Mouse (Mus musculus) myocyte (in vitro differentiated cells): ENCODE data around the gene Cyp2s1. TPM values are rescaled to one million over a fixed set of nuclear protein-coding genes. Genes with fewer than 3 reads are reported as not detected.

Experiments used
- H3K27me3 ChIP-seq: one replicate; pipeline ENCODE4 v1.6.1; 2011; ENCODE audit not compliant: control insufficient read depth, insufficient read depth, insufficient read length
- H3K36me3 ChIP-seq: one replicate; pipeline ENCODE4 v1.6.1; 2011; ENCODE audit not compliant: control insufficient read depth, insufficient read depth
- H3K4me2 ChIP-seq: one replicate; pipeline ENCODE4 v1.6.1; 2011; ENCODE audit warnings: low read depth, control low read depth
- H3K4me3 ChIP-seq: one replicate; pipeline ENCODE4 v1.5.1; 2011; ENCODE audit warnings: mild to moderate bottlenecking, control low read depth, moderate library complexity
- H3K79me2 ChIP-seq: one replicate; pipeline ENCODE4 v1.6.1; 2011; ENCODE audit not compliant: control insufficient read depth, insufficient read depth
- H3ac ChIP-seq: one replicate; pipeline ENCODE4 v1.6.1; 2011; ENCODE audit not compliant: control insufficient read depth, insufficient read length
- CEBPB ChIP-seq: IDR thresholded peaks from 2 replicates; pipeline ENCODE4 v1.6.1; 2011; ENCODE audit warnings: mild to moderate bottlenecking, moderate library complexity; ENCODE audit not compliant: poor library complexity, insufficient read depth, severe bottlenecking
- E2F4 ChIP-seq: IDR thresholded peaks from one replicate; pipeline ENCODE4 v1.6.1; 2011; ENCODE audit warnings: mild to moderate bottlenecking, control low read depth, moderate library complexity; ENCODE audit not compliant: insufficient read depth
- MAX ChIP-seq: IDR thresholded peaks from one replicate; pipeline ENCODE4 v1.6.1; 2011; ENCODE audit warnings: low read depth, mild to moderate bottlenecking, control low read depth
- MYOD1 ChIP-seq, 3 experiments: IDR thresholded peaks; one replicate each; pipeline ENCODE4 v1.6.1; 2011; ENCODE audit warnings: control low read depth in 2 of 3, low read depth in 2 of 3, mild to moderate bottlenecking in 2 of 3, moderate library complexity in 1 of 3; ENCODE audit not compliant: insufficient read length in 2 of 3, control insufficient read depth in 1 of 3
- MYOG ChIP-seq, 3 experiments: IDR thresholded peaks; one replicate each; pipeline ENCODE4 v1.6.1; 2011; ENCODE audit warnings: control low read depth in 2 of 3, low read depth in 2 of 3, mild to moderate bottlenecking in 2 of 3; ENCODE audit not compliant: insufficient read length in 2 of 3, control insufficient read depth in 1 of 3, insufficient read depth in 1 of 3
- POLR2A ChIP-seq: IDR thresholded peaks from one replicate; pipeline ENCODE4 v1.6.1; 2011; ENCODE audit warnings: low read depth, mild to moderate bottlenecking, control low read depth, moderate library complexity; ENCODE audit not compliant: insufficient read length
- POLR2AphosphoS2 ChIP-seq: IDR thresholded peaks from one replicate; pipeline ENCODE4 v1.6.1; 2011; ENCODE audit warnings: low read depth, control low read depth; ENCODE audit not compliant: insufficient read length
- REST ChIP-seq: IDR thresholded peaks from one replicate; pipeline ENCODE4 v1.6.1; 2011; ENCODE audit warnings: mild to moderate bottlenecking, control low read depth, moderate library complexity; ENCODE audit not compliant: insufficient read depth, insufficient read length
- SRF ChIP-seq: IDR thresholded peaks from one replicate; pipeline ENCODE4 v1.6.1; 2011; ENCODE audit warnings: low read depth; ENCODE audit not compliant: control insufficient read depth, insufficient read length
- TCF12 ChIP-seq: IDR thresholded peaks from one replicate; pipeline ENCODE4 v1.6.1; 2011; ENCODE audit warnings: mild to moderate bottlenecking, control low read depth; ENCODE audit not compliant: poor library complexity, insufficient read depth, severe bottlenecking
- TCF3 ChIP-seq: IDR thresholded peaks from one replicate; pipeline ENCODE4 v1.6.1; 2011; ENCODE audit warnings: low read depth, control low read depth; ENCODE audit not compliant: insufficient read length
- USF1 ChIP-seq: IDR thresholded peaks from one replicate; pipeline ENCODE4 v1.6.1; 2011; ENCODE audit warnings: low read depth, mild to moderate bottlenecking, control low read depth, moderate library complexity
- polyA plus RNA-seq: library from polyadenylated mRNA; unstranded; fragments of >200 nt; fragmentation: generic; extraction: Trizol; gene quantifications from one replicate; pipeline ENCODE4 v1.2.1, GENCODE M21; 2012; ENCODE audit warnings: missing spikeins

The Cyp2s1 gene
- polyA plus RNA-seq, 1 experiment: 0.05 TPM

- H3ac ChIP-seq: no peak overlapping the region
- H3K27me3 ChIP-seq: no peaks in the 10 kb centered on the region
- peaks cover 33% of the 10 kb centered on the region for H3K79me2 ChIP-seq
- TF ChIP-seq POLR2A: peak; percentile 98
- TF ChIP-seq USF1: peak; percentile 80
- TF ChIP-seq MYOG (IDR thresholded peaks at IDR 0.05; ENCODE audit: control insufficient read depth in 1 of 3, insufficient read depth in 1 of 3, insufficient read length in 2 of 3, low read depth in 2 of 3): no peak
- TF ChIP-seq POLR2AphosphoS2: peak; percentile 100
- TF ChIP-seq MYOD1 (IDR thresholded peaks at IDR 0.05; ENCODE audit: control insufficient read depth in 1 of 3, insufficient read length in 2 of 3, low read depth in 2 of 3): no peak
- no peak for TF ChIP-seq CEBPB
- TF ChIP-seq TCF12: no peak
- TF ChIP-seq E2F4: no peak
- peak; percentile 5 for TF ChIP-seq REST
- no peak for TF ChIP-seq TCF3
- peak; percentile 18 for TF ChIP-seq MAX
- no peak for TF ChIP-seq SRF
- H3K36me3 ChIP-seq: peaks cover 14% of the 10 kb centered on the region
- peak overlapping the region; percentile 95 for H3K4me3 ChIP-seq
- H3K4me2 ChIP-seq: peak overlapping the region; percentile 100
These were observed 60.7 kb downstream of the Cyp2s1 start for GRCm38 (mm10) chr7:25756011-25756410.

DNA sequence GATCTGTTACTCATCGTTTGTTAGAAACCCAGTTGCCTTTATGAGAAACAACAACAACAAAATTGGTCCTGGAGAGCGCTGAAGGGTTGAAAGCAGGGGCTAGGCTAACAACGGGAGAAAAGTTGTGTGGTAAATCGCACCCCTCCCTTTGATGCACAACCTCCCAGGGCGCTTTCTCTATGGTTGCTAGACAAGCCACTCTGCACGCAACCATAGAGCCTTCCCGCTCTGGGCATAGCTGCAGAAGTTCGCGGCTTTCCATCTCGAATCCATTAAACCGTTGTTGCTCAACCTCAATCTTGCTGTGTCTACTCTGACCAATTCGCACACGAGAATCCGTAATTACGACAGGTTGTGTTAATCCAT, 61.3 kb downstream of the Cyp2s1 start:
- no peak for TF ChIP-seq POLR2AphosphoS2
- no peak for TF ChIP-seq MYOD1 (IDR thresholded peaks at IDR 0.05; ENCODE audit: control insufficient read depth in 1 of 3, insufficient read length in 2 of 3, low read depth in 2 of 3)
- no peak for TF ChIP-seq TCF3
- no peak for TF ChIP-seq TCF12
- TF ChIP-seq MYOG (IDR thresholded peaks at IDR 0.05; ENCODE audit: control insufficient read depth in 1 of 3, insufficient read depth in 1 of 3, insufficient read length in 2 of 3, low read depth in 2 of 3): no peak
- no peak for TF ChIP-seq USF1
- no peak for TF ChIP-seq SRF
- no peak for TF ChIP-seq CEBPB
- no peak for TF ChIP-seq REST
- Histone ChIP-seq H3K79me2 (peaks cover 38% of the 10 kb centered on the region), H3K36me3 (peaks cover 17% of the 10 kb centered on the region)

GRCm38 (mm10) chr7:25754738-25755467, 61.8 kb downstream of the Cyp2s1 start, which contains the start of gene Hnrnpul1:
Gene Hnrnpul1 (minus strand): TSS chr7:25754757.
- H3K4me2 ChIP-seq: peak within 1 kb of the TSS; percentile 100
- peak; percentile 76 for TF ChIP-seq E2F4
- TF ChIP-seq USF1: no peak
- no peak for TF ChIP-seq MAX
- no peak for TF ChIP-seq TCF12
- peak; percentile 36 for TF ChIP-seq POLR2A
- TF ChIP-seq CEBPB: no peak
- TF ChIP-seq MYOG (IDR thresholded peaks at IDR 0.05; ENCODE audit: control insufficient read depth in 1 of 3, insufficient read depth in 1 of 3, insufficient read length in 2 of 3, low read depth in 2 of 3): no peak
- no peak for TF ChIP-seq TCF3
- TF ChIP-seq MYOD1 (IDR thresholded peaks at IDR 0.05; ENCODE audit: control insufficient read depth in 1 of 3, insufficient read length in 2 of 3, low read depth in 2 of 3): no peak
- peak; percentile 20 for TF ChIP-seq POLR2AphosphoS2
- peaks cover 22% of the 10 kb centered on the region for H3K36me3 ChIP-seq
- H3K27me3 ChIP-seq: no peaks in the 10 kb centered on the region
- H3K4me3 ChIP-seq: peak within 1 kb of the TSS; percentile 95
- H3K79me2 ChIP-seq: peaks cover 41% of the 10 kb centered on the region
- peak within 1 kb of the TSS; percentile 72 for H3ac ChIP-seq

More for the DNA sequence above, 61.3 kb downstream of the Cyp2s1 start:
- peak overlapping the region; percentile 100 for H3K4me2 ChIP-seq
- no peaks in the 10 kb centered on the region for H3K27me3 ChIP-seq
- peak overlapping the region; percentile 95 for H3K4me3 ChIP-seq
- H3ac ChIP-seq: peak overlapping the region; percentile 72

DNA sequence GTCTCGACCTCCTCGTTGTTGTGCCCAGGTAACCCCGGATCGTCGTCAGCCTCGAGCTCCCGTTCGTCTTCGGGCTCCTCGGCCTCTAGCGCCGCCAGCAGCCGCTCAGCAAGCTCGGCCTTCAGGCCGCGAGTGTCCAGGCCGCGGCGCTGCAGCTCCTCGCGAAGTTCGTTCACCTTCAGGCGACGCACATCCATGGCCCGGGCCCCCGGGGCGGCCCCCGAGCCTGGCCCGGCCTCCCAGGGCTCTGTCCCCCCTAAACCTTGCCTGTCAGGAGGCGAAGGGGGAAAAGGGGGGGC, 62.3 kb downstream of the Cyp2s1 start:
- H3K4me3 ChIP-seq: peak overlapping the region; percentile 95
- H3K36me3 ChIP-seq: peaks cover 27% of the 10 kb centered on the region
- no peak overlapping the region for H3K4me2 ChIP-seq
- peak overlapping the region; percentile 72 for H3ac ChIP-seq
- TF ChIP-seq CEBPB: no peak
- peak; percentile 30 for TF ChIP-seq POLR2A
- peak in 1 of 3 experiments; percentile 1 for TF ChIP-seq MYOD1 (IDR thresholded peaks at IDR 0.05; ENCODE audit: control insufficient read depth in 1 of 3, insufficient read length in 2 of 3, low read depth in 2 of 3)
- TF ChIP-seq TCF3: no peak
- no peak for TF ChIP-seq POLR2AphosphoS2
- TF ChIP-seq MYOG (IDR thresholded peaks at IDR 0.05; ENCODE audit: control insufficient read depth in 1 of 3, insufficient read depth in 1 of 3, insufficient read length in 2 of 3, low read depth in 2 of 3): peak in 1 of 3 experiments; percentile 25
- H3K27me3 ChIP-seq: no peaks in the 10 kb centered on the region
- H3K79me2 ChIP-seq: peaks cover 45% of the 10 kb centered on the region
